Mouse (Mus musculus) cerebellum, adult 8-10 months (tissue): Measurements from ENCODE around the gene Tmppe.

Source experiments
- DNase-seq: peaks from one replicate; pipeline ENCODE4 v3.0.0; 2022

The Tmppe gene

DNA sequence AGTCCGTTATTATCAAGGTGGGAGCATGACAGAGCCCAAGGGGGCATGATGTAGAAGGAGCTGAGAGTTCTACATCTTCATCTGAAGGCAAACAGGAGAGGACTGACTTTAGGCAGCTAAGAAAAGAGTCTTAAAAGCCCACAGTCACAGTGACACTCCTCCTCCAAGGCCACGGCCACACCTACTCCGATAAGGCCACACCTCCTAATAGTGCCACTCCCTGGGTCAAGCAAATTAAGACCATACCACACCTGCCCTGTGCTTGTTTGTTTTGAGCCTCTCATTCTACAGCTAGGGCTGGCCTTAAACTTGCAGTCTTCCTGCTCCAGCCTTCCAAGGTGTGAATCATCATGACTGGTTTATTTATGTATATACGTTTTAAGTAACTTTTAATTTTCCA lies 5.6 kb upstream of the Tmppe start:
- no peak for DNase-seq

DNA sequence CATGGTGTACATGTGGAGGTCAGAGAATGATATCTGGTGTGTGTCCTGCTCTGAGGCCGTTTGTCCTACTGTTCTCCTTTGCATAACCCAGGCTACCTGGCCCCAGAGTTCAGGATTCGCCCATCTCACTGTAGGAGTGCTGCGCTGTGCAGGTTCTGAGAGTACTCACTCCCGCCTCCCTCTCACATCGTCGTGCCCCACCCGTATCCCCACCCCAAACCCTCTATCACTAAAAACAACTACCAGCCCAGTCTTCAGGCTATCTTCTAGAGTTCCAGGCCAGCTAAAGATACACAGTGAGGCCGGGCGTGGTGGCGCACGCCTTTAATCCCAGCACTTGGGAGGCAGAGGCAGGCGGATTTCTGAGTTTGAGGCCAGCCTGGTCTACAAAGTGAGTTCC lies 1.2 kb upstream of the Tmppe start:
- DNase-seq = no peak

GRCm38 (mm10) chr9:114400588-114400948 lies 337 bp upstream of the Tmppe start:
- no peak for DNase-seq

DNA sequence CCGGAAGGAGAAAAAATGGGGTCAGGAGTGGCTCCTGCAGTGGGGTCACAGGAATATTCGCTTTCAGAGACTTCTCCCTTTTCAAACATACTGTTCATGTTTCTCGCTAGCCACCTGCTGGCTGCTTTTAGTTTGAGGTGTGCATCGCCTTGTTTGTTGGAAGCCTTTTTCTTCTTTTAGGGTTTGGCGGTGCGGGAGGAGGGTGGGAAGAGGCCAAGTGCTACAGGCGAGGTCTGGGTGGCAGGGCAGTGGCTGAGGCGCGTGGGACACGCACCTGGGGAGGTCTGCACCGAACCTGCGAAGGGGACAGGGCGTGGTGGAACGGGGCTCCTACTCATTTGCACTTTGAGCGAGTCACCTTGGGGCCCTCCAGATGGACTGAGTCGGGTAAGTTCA lies 778 bp downstream of the Tmppe start:
- DNase-seq = no peak

GRCm38 (mm10) chr9:114407676-114408075 lies 6.8 kb downstream of the Tmppe start:
- DNase-seq = no peak

- no peak for DNase-seq
Measured at GRCm38 (mm10) chr9:114410313-114410862, 9.5 kb downstream of the Tmppe start.

DNA sequence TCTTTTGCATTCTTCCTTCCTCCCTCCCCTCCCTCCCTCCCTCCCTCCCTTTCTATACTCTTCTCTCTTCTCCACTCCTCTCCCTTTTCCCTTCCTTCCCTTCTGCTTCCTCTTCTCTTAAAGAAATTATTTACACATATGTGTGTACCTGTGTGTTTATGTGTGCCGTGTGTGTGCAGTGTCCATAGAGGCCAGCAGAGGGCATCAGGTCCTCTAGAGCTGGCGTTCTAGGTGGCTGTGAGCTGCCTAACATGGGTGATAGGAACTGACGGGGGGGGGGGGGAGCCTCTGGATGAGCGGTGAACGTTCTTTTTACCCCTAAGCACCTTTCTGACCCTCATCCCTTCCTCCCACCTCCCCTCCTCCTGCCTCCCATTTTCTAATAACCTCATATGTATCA lies 10.4 kb downstream of the Tmppe start:
- DNase-seq = no peak

DNA sequence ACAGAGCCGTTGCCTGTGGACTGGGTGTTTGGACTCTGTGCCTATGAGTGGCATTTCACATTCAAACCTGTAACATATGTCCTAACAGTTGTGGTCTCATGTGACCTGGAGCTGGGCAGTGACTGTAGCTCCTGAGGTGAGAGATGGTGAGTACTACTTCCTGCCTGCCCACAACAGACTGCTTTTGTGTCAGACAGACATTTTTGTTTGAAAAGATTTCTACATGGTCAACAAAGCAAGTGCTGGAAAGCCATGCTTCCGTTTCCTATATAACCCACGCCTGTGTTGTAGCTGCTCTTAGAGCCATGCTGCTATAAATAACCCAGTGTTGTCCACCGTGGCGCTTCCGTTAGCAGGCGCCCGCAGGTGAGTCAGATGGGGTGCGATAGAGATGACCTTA lies 11.5 kb downstream of the Tmppe start:
- no peak for DNase-seq

DNA sequence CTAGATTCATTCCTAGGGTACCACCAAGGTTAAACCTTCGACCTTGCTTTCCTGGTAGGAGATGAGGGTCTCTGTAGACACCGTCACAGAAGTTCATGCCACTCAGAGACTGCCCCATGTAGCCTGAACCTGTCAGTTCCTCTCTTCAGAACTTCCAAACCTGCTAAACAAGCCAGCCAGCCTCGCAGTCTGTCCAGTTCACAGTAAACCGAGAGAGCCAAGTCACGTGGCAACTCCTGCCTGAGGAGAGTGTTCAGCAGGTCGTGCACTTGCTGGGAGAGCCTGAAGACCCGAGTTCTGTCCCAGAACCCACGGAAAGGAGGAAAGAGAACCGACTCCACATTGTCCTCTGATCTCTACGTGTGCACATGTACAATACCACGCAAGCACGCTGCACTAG lies 13.0 kb downstream of the Tmppe start:
- no peak for DNase-seq

GRCm38 (mm10) chr9:114415701-114416100 lies 14.8 kb downstream of the Tmppe start:
- DNase-seq = peak; percentile 25

DNA sequence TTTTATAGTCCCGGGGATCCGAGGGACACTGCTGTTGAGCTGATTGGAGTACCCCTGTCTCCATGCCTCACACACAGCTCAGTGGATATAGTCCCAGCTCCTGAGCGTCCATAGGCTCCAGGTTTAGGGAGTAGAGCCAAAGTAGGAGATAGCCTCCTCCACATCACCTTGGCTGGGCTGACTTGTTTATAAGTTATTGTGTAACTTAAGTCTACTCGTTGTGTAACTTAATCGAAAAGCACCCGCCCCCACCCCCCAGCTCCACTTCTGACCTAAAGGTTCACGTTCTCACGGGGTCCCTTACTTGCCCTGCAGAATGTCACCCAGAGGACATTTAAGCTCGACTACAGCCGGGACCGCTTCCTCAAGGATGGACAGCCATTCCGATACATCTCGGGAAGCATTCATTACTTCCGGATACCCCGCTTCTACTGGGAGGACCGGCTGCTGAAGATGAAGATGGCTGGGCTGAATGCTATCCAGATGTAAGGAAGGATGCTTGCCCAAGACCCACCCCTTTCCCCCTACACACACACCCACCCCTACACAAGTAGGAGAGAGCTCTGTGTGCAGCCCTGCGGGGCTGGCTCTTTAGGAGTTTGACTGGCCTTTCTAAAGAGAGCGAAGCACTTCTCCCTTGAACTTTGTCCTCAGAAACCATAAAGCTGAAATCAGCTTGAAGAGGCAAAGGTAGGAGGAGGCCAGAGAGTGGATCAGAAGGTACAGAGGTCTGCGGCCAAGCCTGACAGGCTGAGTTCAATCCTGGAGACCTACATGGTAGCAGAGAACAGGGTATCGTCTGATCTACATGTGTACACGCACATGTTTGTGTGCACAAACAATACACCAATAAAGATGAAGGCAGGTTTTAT lies 16.0 kb downstream of the Tmppe start:
- DNase-seq = no peak

- no peak for DNase-seq
Measured at GRCm38 (mm10) chr9:114418187-114418586, 17.3 kb downstream of the Tmppe start.

DNA sequence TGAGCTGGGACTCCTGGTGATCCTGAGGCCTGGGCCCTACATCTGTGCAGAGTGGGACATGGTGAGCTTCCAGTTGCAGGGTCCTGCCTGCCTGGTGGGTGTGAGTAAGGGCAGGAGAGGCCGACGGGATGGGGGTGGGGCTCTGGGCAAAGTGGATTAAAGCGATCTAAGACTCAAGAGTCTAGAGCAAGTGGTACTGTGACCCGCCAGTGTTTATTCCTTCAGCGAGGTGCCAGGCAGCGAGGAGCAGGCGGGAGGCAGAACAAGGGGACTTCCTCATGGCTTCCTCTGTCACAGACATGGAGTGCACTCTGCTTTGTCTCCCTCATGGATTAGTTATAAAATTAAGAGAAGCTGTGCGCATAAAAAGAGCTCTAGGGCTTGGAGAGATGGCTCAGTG lies 19.5 kb downstream of the Tmppe start:
- DNase-seq = no peak

DNA sequence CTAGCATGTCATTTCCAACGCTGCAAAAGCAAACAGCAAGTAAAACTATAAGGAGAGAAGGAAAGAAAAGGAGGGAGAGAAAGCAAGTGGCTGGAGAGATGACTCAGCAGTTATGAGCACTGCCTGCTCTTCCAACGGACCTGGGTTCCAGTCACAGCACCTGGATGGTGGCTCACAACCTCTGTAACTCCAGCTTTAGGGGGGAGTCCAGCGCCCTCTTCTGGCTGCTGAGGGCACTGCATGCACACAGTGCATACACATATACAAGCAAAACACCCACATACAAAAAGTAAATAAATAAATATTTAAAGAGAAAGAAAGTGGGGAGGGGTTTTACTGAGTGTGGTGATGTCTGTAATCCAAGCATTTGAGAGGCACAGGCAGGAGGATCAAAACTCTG lies 20.1 kb downstream of the Tmppe start:
- no peak for DNase-seq

DNA sequence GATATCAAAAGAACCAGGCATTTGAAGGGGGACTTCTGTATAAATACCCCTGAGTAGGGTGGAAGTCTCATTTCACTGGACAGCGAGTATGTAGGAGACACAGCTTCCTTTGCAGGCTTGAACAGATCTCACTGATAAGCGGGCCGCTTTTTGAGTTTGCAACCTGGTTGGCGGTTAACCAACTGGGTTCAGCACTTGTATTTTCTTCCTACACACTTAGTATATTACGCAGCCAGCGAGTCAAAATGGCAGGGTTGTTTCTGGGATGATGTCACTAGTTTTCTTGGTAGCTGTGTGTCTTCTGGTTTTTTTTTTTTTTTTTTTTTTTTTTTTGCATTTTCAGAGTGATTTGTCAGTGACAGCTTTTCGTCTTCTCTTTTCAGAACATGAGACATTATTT lies 20.9 kb downstream of the Tmppe start:
- no peak for DNase-seq

DNA sequence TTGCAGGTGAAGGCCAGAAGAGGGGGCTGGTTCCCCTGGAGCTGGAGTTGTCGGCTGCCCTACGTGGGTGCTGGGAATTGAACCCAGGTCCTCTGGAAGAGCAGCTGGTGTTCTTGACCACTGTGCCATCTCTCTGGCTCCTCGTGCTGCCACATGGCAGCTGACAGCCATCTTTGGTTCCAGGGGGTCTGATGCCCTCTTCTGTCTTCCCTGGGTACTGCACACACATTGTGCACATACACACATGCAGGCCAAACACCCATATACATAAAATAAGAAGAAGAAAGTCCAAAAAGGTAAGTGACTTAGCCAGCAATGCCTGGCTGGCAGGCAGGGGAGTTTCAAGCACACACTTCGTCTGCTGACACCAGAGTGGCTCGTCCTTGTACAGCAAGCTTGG lies 24.7 kb downstream of the Tmppe start:
- DNase-seq = no peak

- no peak for DNase-seq
Measured at GRCm38 (mm10) chr9:114426201-114426600, 25.3 kb downstream of the Tmppe start.

GRCm38 (mm10) chr9:114427425-114427824 lies 26.5 kb downstream of the Tmppe start:
- no peak for DNase-seq

DNA sequence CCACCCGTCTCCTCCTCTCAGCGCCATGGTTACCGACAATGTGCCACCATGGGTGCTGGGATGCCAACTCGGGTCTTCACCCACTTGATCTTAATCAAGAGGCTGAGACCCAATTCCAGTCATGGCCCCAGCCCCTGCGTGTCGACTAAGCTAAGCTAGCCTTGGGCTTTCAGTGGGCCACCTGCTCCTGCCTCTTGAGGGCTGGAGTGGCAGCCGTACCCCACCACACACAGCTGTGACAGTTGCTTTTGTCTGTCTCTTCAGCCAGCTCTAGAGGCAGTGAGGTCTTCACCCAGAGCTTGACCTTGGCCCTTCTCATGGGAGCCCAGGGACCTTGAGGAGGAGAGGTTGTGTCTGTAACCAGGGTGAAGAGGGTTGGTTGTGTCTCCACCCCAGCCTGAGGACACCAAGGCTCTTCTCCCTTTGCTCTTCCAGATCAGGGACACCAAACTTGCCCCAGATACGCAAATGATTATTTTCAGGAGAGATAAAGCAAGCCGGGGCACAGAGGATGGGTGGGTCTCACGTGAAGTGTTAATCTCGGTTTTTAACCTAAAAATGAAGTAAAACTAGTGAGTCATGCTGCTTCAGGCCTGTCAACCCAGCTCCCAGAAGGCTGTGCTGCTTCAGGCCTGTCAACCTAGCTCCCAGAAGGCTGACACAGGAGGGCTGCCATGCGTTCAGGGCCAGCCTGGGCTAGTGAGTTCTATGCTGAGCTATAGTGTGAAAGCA lies 27.4 kb downstream of the Tmppe start:
- no peak for DNase-seq

DNA sequence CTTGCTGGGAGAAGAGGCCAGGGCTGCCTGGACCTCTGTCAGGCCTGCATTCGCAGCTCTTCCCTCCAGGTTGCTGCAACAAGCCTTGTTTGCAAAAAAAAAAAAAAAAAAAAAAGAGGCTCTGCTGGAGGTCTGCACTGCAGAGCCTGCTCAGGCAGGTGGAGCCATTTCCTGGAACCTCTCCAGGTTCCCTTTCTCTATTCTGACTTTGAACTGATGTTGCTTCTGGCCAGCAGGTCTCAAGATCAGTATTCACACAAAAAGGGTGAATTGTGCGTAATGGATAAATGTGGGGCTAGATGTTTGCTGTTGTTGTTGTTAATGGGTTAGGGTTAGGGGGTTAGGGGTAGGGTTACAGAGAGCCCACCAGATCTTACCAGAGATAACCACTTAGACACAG lies 34.8 kb downstream of the Tmppe start:
- DNase-seq = no peak

GRCm38 (mm10) chr9:114440548-114440947 lies 39.6 kb downstream of the Tmppe start:
- no peak for DNase-seq

GRCm38 (mm10) chr9:114442225-114442624 lies 41.3 kb downstream of the Tmppe start:
- DNase-seq = no peak

GRCm38 (mm10) chr9:114442893-114443292 lies 42.0 kb downstream of the Tmppe start:
- DNase-seq = no peak

DNA sequence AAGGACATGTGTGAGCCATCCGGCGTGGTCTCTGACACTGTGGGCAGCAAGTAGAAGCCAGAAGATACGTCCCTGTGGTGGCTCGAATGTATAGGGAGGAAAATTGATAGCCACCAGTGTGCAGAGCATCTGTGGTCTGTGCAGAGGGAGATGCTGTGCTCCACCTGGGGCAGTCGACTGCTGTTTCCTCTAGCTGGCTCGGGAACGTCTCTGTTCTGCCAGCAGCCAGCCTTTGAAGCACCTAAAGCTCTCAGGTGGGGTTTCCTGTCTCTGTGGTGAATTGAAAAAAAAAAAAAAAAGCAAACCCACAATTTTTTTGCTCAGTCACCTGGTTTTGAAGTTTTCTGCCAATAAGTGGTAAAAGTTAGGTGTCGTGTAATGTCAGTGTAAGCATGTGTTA lies 42.4 kb downstream of the Tmppe start:
- no peak for DNase-seq
